Mouse (Mus musculus): ENCODE measurements around the gene Cnpy4.

Gene Cnpy4

GRCm38 (mm10) chr5:138186950-138187638 is at the start of gene Cnpy4, which contains the start of gene Taf6:
Gene Cnpy4, plus strand, starts transcription at chr5:138187485.
Gene Taf6, minus strand, starts transcription at chr5:138187451.
- peak; percentile 87 to 96 for DNase-seq (ENCODE audit: inconsistent age in 2 of 2, low spot score in 1 of 2)

GRCm38 (mm10) chr5:138137935-138138549 is 49.2 kb upstream of the Cnpy4 start:
- peak in 1 of 2 experiments; percentile 73 for DNase-seq (ENCODE audit: inconsistent age in 2 of 2, low spot score in 1 of 2)

GRCm38 (mm10) chr5:138138585-138138984 is 48.7 kb upstream of the Cnpy4 start:
- no peak for DNase-seq (ENCODE audit: inconsistent age in 2 of 2, low spot score in 1 of 2)

GRCm38 (mm10) chr5:138154390-138154789 is 32.9 kb upstream of the Cnpy4 start:
- DNase-seq (ENCODE audit: inconsistent age in 2 of 2, low spot score in 1 of 2): no peak

- DNase-seq (ENCODE audit: inconsistent age in 2 of 2, low spot score in 1 of 2): peak; percentile 91 to 97
Measured at GRCm38 (mm10) chr5:138155443-138155976, 31.8 kb upstream of the Cnpy4 start, which contains the start of gene Zfp113. Gene Zfp113, minus strand, starts transcription at chr5:138155744.

- no peak for DNase-seq (ENCODE audit: inconsistent age in 2 of 2, low spot score in 1 of 2)
Measured at GRCm38 (mm10) chr5:138160224-138160762, 27.0 kb upstream of the Cnpy4 start.

GRCm38 (mm10) chr5:138160842-138161665 is 26.2 kb upstream of the Cnpy4 start, which contains the start of gene Cops6:
Gene Cops6, plus strand, starts transcription at chr5:138161071.
- DNase-seq (ENCODE audit: inconsistent age in 2 of 2, low spot score in 1 of 2): peak; percentile 95 to 98

GRCm38 (mm10) chr5:138163046-138163445 is 24.2 kb upstream of the Cnpy4 start:
- no peak for DNase-seq (ENCODE audit: inconsistent age in 2 of 2, low spot score in 1 of 2)

- peak in 1 of 2 experiments; percentile 25 for DNase-seq (ENCODE audit: inconsistent age in 2 of 2, low spot score in 1 of 2)
Measured at GRCm38 (mm10) chr5:138163610-138164009, 23.7 kb upstream of the Cnpy4 start.

- DNase-seq (ENCODE audit: inconsistent age in 2 of 2, low spot score in 1 of 2): peak in 1 of 2 experiments; percentile 35
Measured at GRCm38 (mm10) chr5:138165594-138165993, 21.7 kb upstream of the Cnpy4 start.

- peak; percentile 97 to 99 for DNase-seq (ENCODE audit: inconsistent age in 2 of 2, low spot score in 1 of 2)
Measured at GRCm38 (mm10) chr5:138170936-138171561, 16.2 kb upstream of the Cnpy4 start.

- DNase-seq (ENCODE audit: inconsistent age in 2 of 2, low spot score in 1 of 2): peak; percentile 98 to 99
Measured at GRCm38 (mm10) chr5:138171695-138172491, 15.4 kb upstream of the Cnpy4 start, which contains the start of the genes Ap4m1 and Mcm7. Gene Ap4m1, plus strand, starts transcription at chr5:138172002. Gene Mcm7, minus strand, starts transcription at chr5:138172422.

GRCm38 (mm10) chr5:138173217-138173616 is 14.1 kb upstream of the Cnpy4 start:
- no peak for DNase-seq (ENCODE audit: inconsistent age in 2 of 2, low spot score in 1 of 2)

GRCm38 (mm10) chr5:138187661-138188306 is 499 bp downstream of the Cnpy4 start:
- peak; percentile 75 to 91 for DNase-seq (ENCODE audit: inconsistent age in 2 of 2, low spot score in 1 of 2)

GRCm38 (mm10) chr5:138193771-138194727 is 6.8 kb downstream of the Cnpy4 start, which contains the start of gene Mblac1:
Gene Mblac1, plus strand, starts transcription at chr5:138194314.
- peak; percentile 86 to 98 for DNase-seq (ENCODE audit: inconsistent age in 2 of 2, low spot score in 1 of 2)

GRCm38 (mm10) chr5:138194755-138195345 is 7.6 kb downstream of the Cnpy4 start:
- DNase-seq (ENCODE audit: inconsistent age in 2 of 2, low spot score in 1 of 2): peak in 1 of 2 experiments; percentile 62

- DNase-seq (ENCODE audit: inconsistent age in 2 of 2, low spot score in 1 of 2): no peak
Measured at GRCm38 (mm10) chr5:138195463-138195862, 8.2 kb downstream of the Cnpy4 start.
